Mouse (Mus musculus): ENCODE results near the gene Hgd. TPM values are rescaled to one million over a fixed set of nuclear protein-coding genes. Genes with fewer than 3 reads are reported as not detected.

Gene Hgd
- total RNA-seq, 2 experiments from 2014 or later, result not detected

DNA sequence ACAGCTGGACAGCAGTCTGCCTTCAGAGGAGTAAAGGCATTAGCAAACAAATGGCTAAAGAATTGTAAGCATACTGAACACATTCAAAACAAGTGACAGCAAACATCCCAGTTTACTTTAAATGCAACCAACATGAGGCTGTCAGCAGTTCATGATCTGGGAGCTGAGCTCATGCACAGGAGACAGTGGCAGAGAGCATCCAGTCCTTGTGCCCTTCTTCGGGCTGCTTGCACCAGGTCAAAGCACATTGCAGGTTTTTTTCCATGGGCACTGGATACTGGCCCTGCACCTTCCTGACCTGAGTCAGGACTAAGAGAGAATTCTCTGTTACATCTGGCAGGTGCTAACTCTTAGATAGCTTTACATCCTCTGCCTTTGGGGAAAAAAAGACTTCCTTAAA, 362 bp upstream of the Hgd start:
- no peak for ATAC-seq (replicated peaks; ENCODE audit: poor library complexity)

DNA sequence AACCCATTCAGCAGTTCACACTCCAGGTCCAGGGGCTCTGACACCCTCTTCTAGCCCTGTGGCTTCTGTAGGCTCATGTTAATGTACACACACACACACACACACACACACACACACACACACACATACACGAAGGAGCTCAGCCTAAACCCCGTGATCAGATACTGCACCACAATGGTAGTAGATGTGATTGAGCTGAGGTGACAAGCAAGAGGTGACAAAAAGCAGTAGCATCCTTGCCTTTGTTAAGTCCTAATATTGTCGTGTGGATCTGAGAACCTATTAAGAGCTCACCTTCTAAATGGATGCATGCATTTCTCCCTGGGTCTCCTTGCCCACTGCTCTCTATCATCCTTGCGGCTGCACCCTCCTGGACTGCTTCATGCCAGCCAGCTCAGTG, 698 bp downstream of the Hgd start:
- no peak for ATAC-seq (replicated peaks; ENCODE audit: poor library complexity)

- no peak for ATAC-seq (replicated peaks; ENCODE audit: poor library complexity)
Measured at GRCm38 (mm10) chr16:37581901-37582300, 1.9 kb downstream of the Hgd start.

- ATAC-seq (replicated peaks; ENCODE audit: poor library complexity), result no peak
Measured at GRCm38 (mm10) chr16:37583306-37583705, 3.4 kb downstream of the Hgd start.

- ATAC-seq (replicated peaks; ENCODE audit: poor library complexity), result no peak
Measured at GRCm38 (mm10) chr16:37583801-37584200, 3.8 kb downstream of the Hgd start.

DNA sequence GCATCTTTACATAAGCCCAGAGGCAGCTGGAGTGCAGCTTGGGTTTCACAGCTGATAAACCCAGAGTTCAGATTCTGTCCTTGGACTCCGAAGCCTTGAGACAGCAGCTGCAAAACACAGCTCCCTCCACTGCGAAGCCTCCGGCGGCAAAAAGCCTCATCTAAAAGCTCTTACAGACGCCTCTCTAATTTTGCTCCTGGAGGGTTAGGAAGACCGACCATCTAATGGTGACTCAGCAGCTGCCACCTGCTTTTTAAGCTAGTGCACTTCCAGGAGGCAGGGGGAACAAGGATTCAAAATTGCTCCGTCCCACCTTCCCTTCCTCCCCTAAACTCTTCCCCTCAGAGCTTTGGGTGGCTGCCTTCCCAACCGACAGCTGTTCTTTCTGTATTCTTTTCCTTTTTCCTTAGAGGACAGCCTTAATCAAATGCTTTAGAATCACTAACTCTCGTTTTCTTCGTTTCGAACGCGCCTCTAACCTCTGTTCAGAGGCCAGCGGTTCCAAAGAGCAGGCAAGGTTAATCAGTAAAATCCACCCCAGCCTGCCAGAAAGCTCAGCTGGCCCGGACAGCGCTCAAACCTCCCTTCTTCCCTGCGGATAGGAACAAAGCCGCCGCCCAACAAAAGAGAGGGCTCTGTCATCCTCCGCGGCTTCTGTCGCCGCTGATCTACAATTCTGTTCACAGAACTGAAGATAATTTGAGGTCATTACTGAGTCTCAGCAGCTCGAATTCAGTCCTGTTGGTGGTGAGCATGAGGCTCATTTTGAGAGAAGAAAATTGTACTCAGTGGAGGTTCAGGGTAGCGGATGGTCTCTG, 4.5 kb downstream of the Hgd start:
- peak; percentile 86 for ATAC-seq (replicated peaks; ENCODE audit: poor library complexity)

- ATAC-seq (replicated peaks; ENCODE audit: poor library complexity), result no peak
Measured at GRCm38 (mm10) chr16:37585129-37585563, 5.2 kb downstream of the Hgd start.

- ATAC-seq (replicated peaks; ENCODE audit: poor library complexity), result no peak
Measured at GRCm38 (mm10) chr16:37590921-37591320, 11.0 kb downstream of the Hgd start.

DNA sequence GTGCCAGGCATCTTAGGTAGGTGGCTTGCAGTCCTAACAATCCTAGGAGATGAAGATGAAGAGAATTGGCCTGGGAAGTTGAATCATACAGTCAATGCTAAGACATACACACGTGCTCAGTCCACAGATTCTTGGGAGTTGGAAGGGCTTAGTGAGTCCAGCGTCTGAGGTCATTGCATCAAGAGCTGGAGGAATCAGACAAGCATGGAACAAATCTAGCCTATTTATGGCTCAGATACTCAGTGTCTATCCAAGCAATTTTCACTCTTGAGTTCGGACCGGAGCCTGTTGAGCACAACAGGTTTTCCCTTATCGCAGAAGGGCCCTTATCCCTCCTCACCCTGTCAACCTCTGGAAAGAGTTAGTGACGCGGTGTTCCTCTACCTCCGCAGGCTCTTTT, 11.6 kb downstream of the Hgd start:
- no peak for ATAC-seq (replicated peaks; ENCODE audit: poor library complexity)

DNA sequence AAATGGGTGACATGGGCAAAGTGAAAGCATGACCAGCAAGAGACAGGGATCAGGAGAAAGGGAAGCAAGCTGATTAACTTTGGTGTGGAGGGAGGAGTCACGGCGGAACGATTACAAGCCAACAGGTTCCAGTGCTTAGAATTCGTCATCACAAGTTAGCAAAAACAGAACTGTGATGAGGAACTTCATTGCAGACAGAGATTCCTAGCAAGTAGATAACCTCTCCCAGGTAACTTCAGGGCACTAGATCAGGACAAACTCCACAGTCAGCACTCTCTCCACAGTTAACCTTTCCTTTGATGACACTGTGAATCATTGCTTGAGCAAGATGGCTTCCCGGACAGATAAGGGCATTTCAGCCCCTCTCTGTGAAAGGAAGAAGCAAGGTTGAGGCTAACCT, 17.5 kb downstream of the Hgd start:
- no peak for ATAC-seq (replicated peaks; ENCODE audit: poor library complexity)

DNA sequence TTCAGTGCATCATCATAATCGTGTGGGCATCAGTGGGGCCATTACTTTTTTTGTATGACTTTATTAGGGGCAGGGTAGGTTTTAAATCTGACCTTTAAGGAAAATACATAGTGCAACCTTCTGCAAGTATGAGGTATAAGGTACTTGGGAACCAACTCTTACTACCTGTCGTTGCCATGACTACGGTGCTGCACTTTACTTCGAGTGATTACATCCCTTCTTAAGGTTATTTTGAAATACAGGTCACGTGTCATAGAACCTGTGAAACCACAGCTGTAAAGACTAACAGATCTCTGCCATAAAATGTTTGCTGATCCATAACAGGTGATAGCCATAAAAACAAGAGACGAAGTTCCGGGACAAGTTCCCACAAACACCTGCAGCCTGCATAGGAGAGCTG, 18.5 kb downstream of the Hgd start:
- ATAC-seq (replicated peaks; ENCODE audit: poor library complexity), result no peak

DNA sequence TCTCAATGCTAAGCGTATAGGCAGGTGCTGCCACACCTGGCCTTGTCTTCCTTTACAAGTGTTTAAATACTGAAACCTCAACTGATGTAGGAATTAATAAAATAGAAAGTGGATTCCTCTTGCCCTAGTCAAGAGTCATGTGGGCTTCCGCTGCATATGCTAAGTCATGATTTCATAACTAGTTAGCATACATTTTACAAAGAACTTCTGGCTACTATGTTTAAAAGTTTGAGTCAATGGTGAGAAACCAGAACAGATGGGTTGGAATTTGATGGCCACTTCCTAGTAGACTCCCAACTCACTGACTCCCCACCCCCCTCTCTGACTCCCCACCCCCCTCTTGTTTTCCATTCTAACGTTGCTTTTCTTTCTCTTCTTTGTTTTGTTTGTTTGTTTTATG, 19.4 kb downstream of the Hgd start:
- ATAC-seq (replicated peaks; ENCODE audit: poor library complexity), result no peak

DNA sequence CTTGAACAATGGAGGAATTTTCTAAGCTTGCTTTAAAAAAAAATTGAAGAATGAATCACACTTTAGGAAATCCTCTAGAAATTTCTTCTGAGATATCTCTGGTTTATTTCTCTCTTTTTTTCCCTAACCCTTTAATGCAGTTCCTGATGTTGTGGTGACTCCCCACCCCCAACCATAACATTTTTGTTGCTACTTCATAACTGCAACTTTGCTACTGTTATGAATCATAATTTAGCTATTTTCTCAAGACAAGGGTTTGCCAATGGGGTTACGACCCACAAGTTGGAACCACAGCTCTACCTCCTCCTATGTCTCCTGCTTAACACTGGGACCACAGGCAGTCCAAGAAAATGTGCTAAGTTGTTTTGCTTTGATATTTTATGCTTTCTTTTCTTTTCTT, 23.5 kb downstream of the Hgd start:
- ATAC-seq (replicated peaks; ENCODE audit: poor library complexity), result no peak

DNA sequence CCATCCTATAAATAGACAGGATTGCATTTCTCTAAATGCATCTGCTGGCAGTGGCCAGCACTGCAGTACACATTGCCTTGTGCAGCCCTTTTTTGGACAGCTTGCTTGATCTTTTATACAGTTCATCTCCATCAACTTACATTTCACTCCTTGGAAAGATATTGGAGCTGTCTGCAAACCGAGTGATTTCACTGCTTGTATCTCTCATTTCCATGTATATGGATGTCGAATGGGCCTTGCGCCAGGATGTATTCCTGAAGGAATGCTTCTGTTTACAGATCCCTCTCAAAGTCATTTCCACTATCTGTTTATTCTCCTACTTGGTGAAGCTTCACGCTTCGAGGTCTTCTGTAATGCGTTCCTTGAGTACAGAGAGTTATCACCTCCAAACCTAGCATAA, 24.3 kb downstream of the Hgd start:
- ATAC-seq (replicated peaks; ENCODE audit: poor library complexity), result no peak

- no peak for ATAC-seq (replicated peaks; ENCODE audit: poor library complexity)
Measured at GRCm38 (mm10) chr16:37610333-37610732, 30.4 kb downstream of the Hgd start.

GRCm38 (mm10) chr16:37611072-37611471, 31.1 kb downstream of the Hgd start:
- ATAC-seq (replicated peaks; ENCODE audit: poor library complexity), result no peak

GRCm38 (mm10) chr16:37612013-37612412, 32.1 kb downstream of the Hgd start:
- ATAC-seq (replicated peaks; ENCODE audit: poor library complexity), result no peak

- ATAC-seq (replicated peaks; ENCODE audit: poor library complexity), result no peak
Measured at GRCm38 (mm10) chr16:37614540-37614939, 34.6 kb downstream of the Hgd start.

DNA sequence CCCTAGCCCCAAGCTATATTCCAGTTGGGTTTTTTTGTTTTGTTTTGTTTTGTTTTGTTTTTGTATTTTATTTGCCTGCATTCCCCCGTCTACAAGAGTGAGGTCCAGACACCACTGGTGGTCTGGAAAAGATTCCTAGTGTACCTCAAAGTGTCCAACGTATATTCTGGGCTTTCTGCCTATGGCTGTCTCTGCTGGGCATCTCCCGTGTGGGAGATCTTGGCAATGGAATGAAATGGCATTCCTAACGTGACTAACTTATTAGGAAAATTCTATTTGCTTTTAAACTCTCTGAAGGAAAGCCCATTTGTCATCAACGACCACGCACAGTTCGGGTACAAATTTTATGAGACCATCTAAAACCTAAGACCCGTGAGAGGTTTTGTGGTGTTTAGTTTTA, 35.5 kb downstream of the Hgd start:
- no peak for ATAC-seq (replicated peaks; ENCODE audit: poor library complexity)

DNA sequence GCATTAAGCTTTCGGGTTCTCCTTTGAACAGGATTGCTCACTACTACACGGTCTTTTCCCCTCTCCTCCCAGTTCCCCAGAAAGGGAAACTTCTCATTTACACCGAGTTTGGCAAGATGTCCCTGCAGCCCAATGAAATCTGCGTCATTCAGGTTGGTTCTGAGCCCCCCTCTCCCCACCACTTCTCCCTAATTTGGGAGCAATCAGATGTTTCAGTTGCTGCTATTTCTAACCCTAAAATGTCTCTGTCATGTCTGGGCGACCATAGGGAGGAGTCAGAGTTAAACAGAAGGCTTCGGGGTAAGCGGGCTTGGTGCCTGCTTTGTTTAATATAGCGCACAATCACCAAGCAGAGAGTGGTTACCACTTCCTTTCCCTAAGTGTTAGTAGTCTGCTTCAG, 36.2 kb downstream of the Hgd start:
- no peak for ATAC-seq (replicated peaks; ENCODE audit: poor library complexity)

DNA sequence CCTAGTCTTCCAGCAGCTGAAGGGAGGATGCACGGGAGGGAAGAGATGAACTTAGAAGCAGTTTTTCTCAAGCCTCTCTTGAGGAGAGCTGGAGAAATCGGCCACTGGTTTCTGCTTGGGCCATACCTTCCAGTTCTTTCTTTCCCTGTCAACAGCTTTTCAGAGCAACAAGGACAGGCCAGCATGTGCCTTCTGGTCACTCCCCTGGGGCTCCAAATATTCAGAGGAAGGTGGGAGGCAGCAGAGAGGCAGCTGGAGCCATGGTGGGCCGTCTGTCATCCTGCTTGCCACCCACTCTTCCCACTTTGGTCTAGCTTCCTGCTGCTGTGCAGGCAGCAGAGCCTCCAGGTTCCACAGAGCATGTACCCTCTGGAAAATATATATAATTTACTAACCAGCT, 37.7 kb downstream of the Hgd start:
- ATAC-seq (replicated peaks; ENCODE audit: poor library complexity), result no peak

DNA sequence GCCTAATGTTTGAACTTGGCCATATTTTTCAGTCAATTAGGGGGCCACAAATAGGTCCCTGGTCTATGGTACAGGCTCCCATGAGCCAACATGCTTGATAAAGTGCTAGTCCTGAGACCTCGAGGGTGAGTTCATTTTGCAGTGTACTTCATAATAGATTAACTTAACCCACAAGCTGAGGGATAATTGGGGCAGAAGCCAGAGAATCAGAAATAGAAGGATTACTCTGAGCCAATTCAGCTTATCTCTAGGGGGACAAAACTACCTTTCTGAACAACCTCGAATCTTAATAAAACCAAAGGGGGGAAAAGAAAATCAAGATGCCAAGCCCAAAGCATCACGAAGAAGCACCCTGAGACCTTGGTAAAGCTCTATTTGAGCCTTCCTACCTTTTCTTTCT, 42.5 kb downstream of the Hgd start:
- no peak for ATAC-seq (replicated peaks; ENCODE audit: poor library complexity)

DNA sequence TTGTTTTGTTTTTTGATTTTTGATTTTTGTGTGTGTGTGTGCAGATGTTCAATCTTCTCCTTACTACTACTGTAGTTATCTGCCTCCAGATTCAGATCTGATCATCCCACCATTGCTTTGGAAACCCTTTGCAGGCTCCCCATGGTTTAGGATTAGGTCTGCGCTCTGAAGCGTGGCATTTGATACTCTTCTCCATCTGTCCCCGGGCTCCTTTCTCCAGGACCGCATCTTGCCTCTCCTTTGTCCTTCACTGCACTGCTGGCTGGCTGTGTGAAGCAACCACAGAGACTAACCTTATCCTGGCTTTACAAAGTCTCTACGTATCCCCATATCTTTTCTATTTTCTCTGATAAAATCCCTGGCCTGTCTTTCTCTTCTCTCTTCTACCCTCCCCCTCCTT, 43.0 kb downstream of the Hgd start:
- ATAC-seq (replicated peaks; ENCODE audit: poor library complexity), result no peak

Measured in megakaryocyte progenitor cell, adult 5-6 weeks (primary cell).